Mouse (Mus musculus): ENCODE data around the gene Tmem206. TPM values are rescaled to one million over a fixed set of nuclear protein-coding genes. Genes with fewer than 3 reads are reported as not detected.
A peak's percentile ranks its signal among the peaks of the same experiment; 100 is the strongest.

The Tmem206 gene
- 13.1 and 14.7 TPM in 2 replicates for polyA plus RNA-seq (2015; fragmentation: Nextera tagmentation; extraction: Ambion mirVana)

- no peaks in the 10 kb centered on the region for H3K9me3 ChIP-seq (ENCODE audit: low read length)
- peak within 1 kb of the TSS; percentile 100 for H3K4me2 ChIP-seq (replicated peaks; ENCODE audit: low read depth, low read length)
- peak within 1 kb of the TSS; percentile 66 for H3K4me3 ChIP-seq (ENCODE audit: low read depth, low read length)
- peak; percentile 97 for DNase-seq (ENCODE audit: low spot score)
- under 1% methylated on average over 39 of the region's 42 CpGs for WGBS
- no peaks in the 10 kb centered on the region for H3K36me3 ChIP-seq (ENCODE audit: insufficient read depth, low read length)
- H3K27ac ChIP-seq (ENCODE audit: low read length) = peak within 1 kb of the TSS; percentile 58
- 0 out of 2 replicates have a peak, but pooled peaks cover 3% of the 10 kb centered on the region for H3K4me1 ChIP-seq (ENCODE audit: insufficient read depth, low read depth, low read length)
- no peaks in the 10 kb centered on the region for H3K27me3 ChIP-seq (replicated peaks; ENCODE audit: insufficient read depth, low read length)
- peak within 1 kb of the TSS; percentile 48 for H3K9ac ChIP-seq (replicated peaks; ENCODE audit: low read depth)
- peak; percentile 98 for ATAC-seq
- peak; percentile 23 for TF ChIP-seq CTCF (IDR thresholded peaks at IDR 0.05)
- no peak for TF ChIP-seq EP300 (IDR thresholded peaks at IDR 0.05)
These were observed at the start of gene Tmem206 for GRCm38 (mm10) chr1:191325726-191326232. Gene Tmem206 (plus strand): TSS chr1:191325912.

DNA sequence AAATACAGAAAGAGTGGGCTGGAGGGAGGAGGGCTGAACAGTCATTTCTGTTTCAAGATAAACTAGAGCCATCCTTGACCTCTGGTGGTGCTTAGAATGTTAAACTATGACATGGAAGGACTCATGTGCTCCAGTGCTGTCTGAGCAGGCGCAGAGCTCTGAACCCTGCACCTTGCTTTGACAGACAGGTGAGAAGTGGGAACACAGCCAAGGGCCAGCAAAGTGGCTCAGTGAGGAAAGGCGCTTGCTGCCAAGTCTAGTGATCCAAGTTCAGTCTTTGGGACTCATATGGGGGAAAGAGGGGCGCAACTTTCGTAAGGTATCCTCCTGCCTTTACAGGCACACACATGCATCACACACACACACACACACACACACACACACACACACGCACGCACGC lies 49.5 kb upstream of the Tmem206 start:
- no peaks in the 10 kb centered on the region for H3K27me3 ChIP-seq (replicated peaks; ENCODE audit: insufficient read depth, low read length)
- H3K4me3 ChIP-seq (ENCODE audit: low read depth, low read length) = no peak overlapping the region
- no peak for DNase-seq (ENCODE audit: low spot score)
- no peak for ATAC-seq
- no peaks in the 10 kb centered on the region for H3K36me3 ChIP-seq (ENCODE audit: insufficient read depth, low read length)
- H3K27ac ChIP-seq (ENCODE audit: low read length) = no peak overlapping the region
- H3K9me3 ChIP-seq (ENCODE audit: low read length) = no peaks in the 10 kb centered on the region
- no peak for TF ChIP-seq CTCF (IDR thresholded peaks at IDR 0.05)
- no peak for TF ChIP-seq EP300 (IDR thresholded peaks at IDR 0.05)
- no peaks in the 10 kb centered on the region; the same call in 1 of the 2 replicates for H3K4me1 ChIP-seq (ENCODE audit: insufficient read depth, low read depth, low read length)
- no peak overlapping the region for H3K4me2 ChIP-seq (replicated peaks; ENCODE audit: low read depth, low read length)
- 96% methylated on average over 6 of the region's 7 CpGs for WGBS
- no peak overlapping the region for H3K9ac ChIP-seq (replicated peaks; ENCODE audit: low read depth)

- peak overlapping the region; percentile 73 for H3K27ac ChIP-seq (ENCODE audit: low read length)
- WGBS = 54% methylated on average over 14 of the region's 14 CpGs
- no peaks in the 10 kb centered on the region; the same call in 1 of the 2 replicates for H3K4me1 ChIP-seq (ENCODE audit: insufficient read depth, low read depth, low read length)
- no peak for TF ChIP-seq CTCF (IDR thresholded peaks at IDR 0.05)
- peak; percentile 79 for TF ChIP-seq EP300 (IDR thresholded peaks at IDR 0.05)
- H3K9ac ChIP-seq (replicated peaks; ENCODE audit: low read depth) = no peak overlapping the region
- H3K36me3 ChIP-seq (ENCODE audit: insufficient read depth, low read length) = no peaks in the 10 kb centered on the region
- peak; percentile 96 for DNase-seq (ENCODE audit: low spot score)
- no peak overlapping the region for H3K4me2 ChIP-seq (replicated peaks; ENCODE audit: low read depth, low read length)
- H3K9me3 ChIP-seq (ENCODE audit: low read length) = no peaks in the 10 kb centered on the region
- peak; percentile 92 for ATAC-seq
- H3K4me3 ChIP-seq (ENCODE audit: low read depth, low read length) = no peak overlapping the region
- no peaks in the 10 kb centered on the region for H3K27me3 ChIP-seq (replicated peaks; ENCODE audit: insufficient read depth, low read length)
These were observed 48.1 kb upstream of the Tmem206 start for GRCm38 (mm10) chr1:191277549-191278059.

DNA sequence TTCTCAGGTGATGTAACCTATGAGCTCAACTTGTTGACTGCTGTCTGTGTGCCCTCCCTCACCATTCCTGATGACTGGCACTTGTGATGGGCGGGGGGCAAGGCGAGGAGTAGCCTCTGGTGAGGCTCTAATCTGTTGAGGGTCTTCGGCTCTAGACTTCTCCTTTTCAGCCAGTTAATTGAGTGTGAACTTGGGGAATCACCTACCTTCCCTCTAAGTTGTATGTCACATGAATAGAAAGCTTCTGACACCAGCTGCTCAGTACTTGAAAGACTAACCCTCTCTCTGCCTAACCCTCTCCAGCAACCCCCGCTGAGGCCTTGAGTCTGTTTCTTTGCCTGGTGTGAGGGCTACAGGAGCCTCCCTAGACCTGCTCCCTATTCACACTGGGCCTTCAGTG lies 47.4 kb upstream of the Tmem206 start:
- H3K9ac ChIP-seq (replicated peaks; ENCODE audit: low read depth) = no peak overlapping the region
- H3K27me3 ChIP-seq (replicated peaks; ENCODE audit: insufficient read depth, low read length) = no peaks in the 10 kb centered on the region
- H3K4me3 ChIP-seq (ENCODE audit: low read depth, low read length) = no peak overlapping the region
- no peak for TF ChIP-seq EP300 (IDR thresholded peaks at IDR 0.05)
- no peak for TF ChIP-seq CTCF (IDR thresholded peaks at IDR 0.05)
- WGBS = 67% methylated on average over 4 of the region's 4 CpGs
- peak overlapping the region; percentile 71 for H3K27ac ChIP-seq (ENCODE audit: low read length)
- H3K4me2 ChIP-seq (replicated peaks; ENCODE audit: low read depth, low read length) = no peak overlapping the region
- ATAC-seq (peak; percentile 10; the same call in 1 of the 2 replicates), DNase-seq (ENCODE audit: low spot score) (no peak)
- no peaks in the 10 kb centered on the region for H3K36me3 ChIP-seq (ENCODE audit: insufficient read depth, low read length)
- no peaks in the 10 kb centered on the region; the same call in 1 of the 2 replicates for H3K4me1 ChIP-seq (ENCODE audit: insufficient read depth, low read depth, low read length)
- H3K9me3 ChIP-seq (ENCODE audit: low read length) = no peaks in the 10 kb centered on the region

DNA sequence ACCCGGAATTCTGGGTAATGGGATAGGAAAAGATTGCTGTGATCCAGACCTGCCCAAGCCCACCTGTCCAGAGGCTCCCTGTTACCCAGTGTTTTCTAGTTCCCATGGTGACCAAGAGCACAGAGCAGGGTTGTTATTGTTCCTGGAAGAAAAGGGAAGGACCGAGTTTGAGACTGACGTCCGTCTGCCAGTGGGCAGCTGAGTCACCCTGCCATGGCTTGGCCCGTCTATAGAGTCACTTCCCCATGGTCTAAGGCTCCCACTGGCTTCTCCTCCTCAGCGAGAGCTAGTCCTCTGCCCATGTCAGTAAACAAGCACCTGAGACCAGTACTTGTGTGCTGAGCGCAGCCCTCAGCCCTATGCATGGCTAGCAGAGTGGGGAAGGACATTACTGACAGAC lies 44.5 kb upstream of the Tmem206 start:
- 40% methylated on average over 7 of the region's 7 CpGs for WGBS
- ATAC-seq (peak; percentile 39), DNase-seq (ENCODE audit: low spot score) (peak; percentile 81)
- Histone ChIP-seq H3K4me2 (replicated peaks; ENCODE audit: low read depth, low read length) (no peak overlapping the region), H3K27ac (ENCODE audit: low read length) (peak overlapping the region; percentile 76), H3K9ac (replicated peaks; ENCODE audit: low read depth) (no peak overlapping the region), H3K36me3 (ENCODE audit: insufficient read depth, low read length) (no peaks in the 10 kb centered on the region), H3K4me3 (ENCODE audit: low read depth, low read length) (no peak overlapping the region), H3K9me3 (ENCODE audit: low read length) (no peaks in the 10 kb centered on the region), H3K27me3 (replicated peaks; ENCODE audit: insufficient read depth, low read length) (no peaks in the 10 kb centered on the region), H3K4me1 (ENCODE audit: insufficient read depth, low read depth, low read length) (no peaks in the 10 kb centered on the region; the same call in 1 of the 2 replicates)
- TF ChIP-seq CTCF (IDR thresholded peaks at IDR 0.05) (no peak), EP300 (IDR thresholded peaks at IDR 0.05) (no peak)

DNA sequence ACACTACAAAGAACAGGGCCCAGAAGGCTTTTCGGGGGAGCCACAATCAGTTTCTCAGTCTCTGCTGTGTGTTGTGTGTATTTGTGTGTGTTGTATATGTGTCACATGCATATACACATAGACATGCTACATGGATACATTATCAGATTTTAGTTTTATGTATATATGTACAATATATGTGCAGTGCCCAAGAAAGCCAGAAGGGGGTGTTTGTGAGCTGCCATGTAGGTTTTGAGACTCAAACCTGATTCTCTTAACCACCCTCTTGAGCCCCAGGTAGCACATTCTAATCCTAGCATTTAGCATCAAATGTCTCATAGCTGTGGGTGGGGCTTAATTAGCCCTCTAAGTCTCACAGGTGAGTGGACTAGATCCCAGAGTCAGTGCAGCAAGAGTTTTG lies 43.4 kb upstream of the Tmem206 start:
- peak; percentile 40 for TF ChIP-seq CTCF (IDR thresholded peaks at IDR 0.05)
- no peak for TF ChIP-seq EP300 (IDR thresholded peaks at IDR 0.05)
- no peak overlapping the region for H3K4me3 ChIP-seq (ENCODE audit: low read depth, low read length)
- no peak overlapping the region for H3K4me2 ChIP-seq (replicated peaks; ENCODE audit: low read depth, low read length)
- H3K27ac ChIP-seq (ENCODE audit: low read length) = no peak overlapping the region
- ATAC-seq = no peak
- no peak overlapping the region for H3K9ac ChIP-seq (replicated peaks; ENCODE audit: low read depth)
- no peaks in the 10 kb centered on the region; the same call in 1 of the 2 replicates for H3K4me1 ChIP-seq (ENCODE audit: insufficient read depth, low read depth, low read length)
- DNase-seq (ENCODE audit: low spot score) = no peak
- H3K9me3 ChIP-seq (ENCODE audit: low read length) = no peaks in the 10 kb centered on the region
- no peaks in the 10 kb centered on the region for H3K36me3 ChIP-seq (ENCODE audit: insufficient read depth, low read length)
- 64% methylated on average over 1 of the region's 1 CpGs for WGBS
- H3K27me3 ChIP-seq (replicated peaks; ENCODE audit: insufficient read depth, low read length) = no peaks in the 10 kb centered on the region

All from lung, postnatal 0 days (tissue).